Mouse (Mus musculus) bone marrow, adult 2 months (tissue): ENCODE results near the gene Lrrc25.

Experiments used
- CTCF ChIP-seq: fragments of 200-500 bp; IDR thresholded peaks from 2 replicates; pipeline ENCODE4 v1.5.1; 2011; ENCODE audit warnings: low read length, control low read depth; ENCODE audit not compliant: control insufficient read depth, insufficient read depth
- POLR2A ChIP-seq: fragments of 200-500 bp; IDR thresholded peaks from 2 replicates; pipeline ENCODE4 v1.6.1; 2011; ENCODE audit warnings: low read depth, mild to moderate bottlenecking, control low read depth, low read length, borderline replicate concordance; ENCODE audit not compliant: control insufficient read depth

DNA sequence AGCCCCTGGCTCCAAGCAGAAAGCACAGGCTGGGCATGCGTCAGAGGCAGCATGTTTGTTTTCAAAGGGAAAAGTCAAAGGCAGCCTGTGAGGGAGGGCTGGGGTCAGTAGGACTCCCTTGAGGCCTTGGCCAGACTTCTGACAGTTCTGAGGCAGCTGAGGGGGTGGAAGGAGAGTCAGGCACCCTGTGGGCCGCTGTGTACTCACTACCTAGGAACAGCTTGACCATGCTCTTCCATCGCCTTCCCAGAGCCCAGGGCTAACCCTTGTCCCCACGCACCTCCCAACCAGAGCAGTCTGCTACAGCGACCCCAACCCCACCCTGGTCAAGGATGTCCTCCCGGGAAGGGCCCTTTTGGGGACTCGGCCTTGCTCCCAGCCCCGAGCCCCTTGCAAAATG is 22.8 kb upstream of the Lrrc25 start:
- TF ChIP-seq POLR2A = no peak
- TF ChIP-seq CTCF = no peak
